Mouse (Mus musculus) cerebellum, adult 11-12 months (tissue): ENCODE data around the gene Dcst1.

Experiments used
- DNase-seq: peaks from one replicate; pipeline ENCODE4 v3.0.0; 2022

Dcst1 gene

DNA sequence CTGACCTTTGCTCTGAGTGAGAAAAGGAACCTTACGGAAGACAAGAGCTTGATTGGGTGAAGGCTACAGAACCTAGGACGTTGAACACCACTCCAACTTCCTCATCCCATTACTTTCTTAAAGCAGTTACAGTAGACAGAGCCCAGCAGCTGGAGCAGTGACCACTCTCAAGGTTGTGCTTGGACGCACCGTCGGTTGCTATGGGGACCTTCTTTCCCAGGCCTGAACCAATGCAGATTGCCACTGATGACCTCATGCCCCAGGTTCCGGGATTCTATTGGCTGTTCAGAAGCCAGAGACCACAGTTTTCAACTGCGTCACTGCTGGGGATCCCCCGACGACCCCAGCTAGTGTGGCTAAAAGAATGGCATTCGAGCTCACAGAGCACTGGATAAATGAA, 34.1 kb downstream of the Dcst1 start:
- DNase-seq = no peak

GRCm38 (mm10) chr3:89330346-89330745, 34.7 kb downstream of the Dcst1 start:
- no peak for DNase-seq

- DNase-seq = no peak
These were observed 36.4 kb downstream of the Dcst1 start for GRCm38 (mm10) chr3:89328623-89329022.

DNA sequence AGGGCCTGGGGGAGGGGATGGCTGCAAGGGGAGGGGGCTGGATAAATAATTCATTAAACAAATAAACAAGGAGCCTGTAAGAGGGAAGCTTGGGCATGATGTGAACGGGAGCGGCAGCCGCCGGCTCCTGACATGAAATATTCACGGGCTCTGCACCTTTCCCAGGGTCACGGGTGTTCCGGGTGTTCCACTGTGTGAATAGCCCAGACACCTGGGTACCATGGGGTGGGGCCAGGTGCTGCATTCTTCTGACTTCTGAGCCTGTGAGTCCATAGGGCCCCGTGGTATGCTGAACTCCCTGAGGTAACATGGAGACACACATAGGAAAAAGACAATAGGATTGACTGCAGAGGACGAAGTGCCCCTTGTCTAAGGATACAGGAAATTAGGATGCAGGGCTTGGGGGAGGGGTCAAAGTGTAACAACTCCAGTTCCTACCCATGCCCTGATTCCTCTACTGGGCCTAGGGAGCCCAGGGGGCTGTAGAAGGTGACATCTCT, 37.6 kb downstream of the Dcst1 start:
- DNase-seq = no peak

GRCm38 (mm10) chr3:89325882-89326281, 39.2 kb downstream of the Dcst1 start:
- no peak for DNase-seq

GRCm38 (mm10) chr3:89322514-89323165, 42.4 kb downstream of the Dcst1 start, which contains the start of gene Efna3:
Gene Efna3 (minus strand): TSS chr3:89322965.
- no peak for DNase-seq

DNA sequence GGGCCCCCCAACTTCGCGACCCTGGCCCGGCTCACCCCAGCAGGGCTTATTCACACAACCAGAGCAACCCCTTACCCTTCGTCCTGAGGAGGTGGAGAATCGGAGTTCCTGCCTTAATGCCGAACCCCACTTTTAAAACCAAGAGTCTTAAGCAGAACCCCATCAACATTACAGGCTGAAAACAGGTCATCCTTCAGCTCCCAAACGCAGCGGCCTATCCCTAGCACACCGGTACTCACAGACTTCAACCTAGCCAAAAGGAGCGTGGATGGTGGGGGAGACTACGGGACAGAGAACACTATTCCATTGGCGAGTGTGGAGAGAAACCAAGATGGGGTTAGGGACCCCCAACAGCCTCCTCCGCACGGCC, 42.9 kb downstream of the Dcst1 start:
- no peak for DNase-seq

GRCm38 (mm10) chr3:89321183-89322130, 43.6 kb downstream of the Dcst1 start:
- no peak for DNase-seq

DNA sequence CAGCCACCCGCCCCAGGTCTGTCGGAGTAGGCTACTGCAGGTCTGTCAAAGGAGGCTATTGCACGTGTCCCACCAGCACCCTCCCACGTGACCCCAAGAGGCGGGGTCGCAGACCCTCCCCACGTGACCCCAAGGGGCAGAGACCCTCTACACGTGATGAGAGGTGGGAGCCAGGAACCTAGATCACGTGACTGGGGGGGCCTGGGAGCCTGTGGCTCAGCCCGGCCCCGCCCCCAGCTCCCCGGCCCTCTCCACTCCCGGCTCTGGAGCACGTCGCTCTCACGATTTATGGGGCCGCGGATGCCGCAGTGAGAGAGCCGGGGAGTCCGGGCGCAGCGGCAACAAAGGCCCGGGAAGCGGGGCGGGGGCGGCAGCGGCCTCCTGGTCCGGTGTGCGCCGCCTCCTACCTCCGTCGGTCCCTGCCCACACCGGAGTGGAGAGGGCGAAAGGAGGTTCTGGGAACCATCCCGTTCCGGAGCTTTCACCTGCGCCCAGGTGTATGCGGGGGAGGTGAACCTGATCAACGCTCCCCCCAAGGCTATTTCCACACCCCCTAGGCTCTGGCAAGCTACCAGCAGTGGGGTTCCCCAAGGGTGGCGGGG, 44.4 kb downstream of the Dcst1 start:
- DNase-seq = no peak

DNA sequence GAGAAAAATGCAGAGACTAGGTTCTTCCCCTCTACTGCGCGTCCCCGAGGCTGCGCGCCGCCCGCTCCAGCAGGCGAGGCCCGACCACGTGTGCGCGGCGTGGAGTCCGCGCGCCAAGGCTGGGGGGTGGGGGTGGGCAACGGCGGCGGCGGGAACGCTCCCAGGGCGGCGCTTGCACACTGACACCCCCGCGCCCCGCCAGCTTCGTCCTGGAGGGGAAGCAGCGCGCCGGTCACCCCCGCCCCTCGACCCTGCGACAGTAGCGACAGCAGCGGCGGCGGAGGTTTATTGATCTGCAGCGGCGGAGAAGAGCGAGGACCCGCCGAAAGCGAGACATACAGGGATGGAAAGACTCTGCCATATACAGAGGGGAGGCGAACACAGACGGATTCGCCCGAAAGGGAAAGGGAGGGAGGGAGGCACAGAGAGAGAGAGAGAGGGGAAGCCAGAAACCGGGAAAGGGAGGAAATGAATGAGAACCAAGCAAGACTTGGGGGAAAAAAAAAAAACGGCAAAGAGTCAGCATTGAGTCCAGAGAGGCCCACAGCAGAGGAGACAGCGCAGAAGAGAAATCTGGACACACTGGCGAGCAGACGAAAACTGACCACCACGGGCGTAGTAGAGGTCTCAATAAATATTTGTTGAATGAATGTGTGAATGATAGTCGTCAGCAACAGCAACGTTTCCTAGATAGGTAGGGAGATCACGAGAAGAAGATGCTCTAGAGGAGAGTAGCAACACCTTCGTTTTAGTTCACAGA, 45.3 kb downstream of the Dcst1 start:
- DNase-seq = no peak

- DNase-seq = no peak
These were observed 46.0 kb downstream of the Dcst1 start for GRCm38 (mm10) chr3:89318971-89319590.

DNA sequence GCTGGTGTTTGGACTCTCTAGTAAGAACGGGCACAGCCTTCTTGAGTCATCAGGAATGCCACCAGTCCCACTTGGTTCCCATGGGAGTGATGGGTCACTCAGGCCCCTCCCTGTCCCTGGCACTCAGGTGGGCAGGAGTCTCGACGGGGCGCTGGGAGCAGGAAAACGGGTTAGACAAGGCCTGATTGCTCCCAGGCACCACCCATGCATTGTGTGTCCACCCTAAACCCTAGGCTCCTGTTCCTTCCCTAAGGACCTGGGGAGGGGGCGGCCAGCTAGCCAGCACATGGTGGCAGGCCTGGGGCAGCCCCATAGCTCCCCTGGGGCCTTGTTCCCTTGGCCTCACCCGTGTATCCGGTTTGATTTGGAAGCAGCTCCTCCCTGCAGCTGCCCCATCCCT, 46.7 kb downstream of the Dcst1 start:
- no peak for DNase-seq

DNA sequence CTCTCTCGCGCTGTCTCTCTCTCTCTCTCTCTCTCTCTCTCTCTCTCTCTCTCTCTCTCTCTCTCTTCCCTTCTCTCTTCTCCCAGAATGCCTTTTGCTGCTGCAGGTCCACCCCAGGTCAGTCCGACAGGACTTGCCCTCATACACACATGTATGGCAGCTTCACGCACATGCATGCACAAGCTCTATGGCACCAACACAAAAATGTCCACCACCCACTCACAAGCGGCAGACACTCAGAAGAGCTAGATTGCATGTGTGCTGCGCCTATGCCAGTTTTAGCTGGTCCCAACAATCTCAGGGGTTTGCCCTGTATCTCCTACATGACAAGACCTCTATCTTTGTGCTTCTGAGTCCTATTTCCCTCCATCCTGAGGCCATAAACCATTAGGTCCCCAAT, 47.8 kb downstream of the Dcst1 start:
- no peak for DNase-seq

GRCm38 (mm10) chr3:89316833-89317232, 48.2 kb downstream of the Dcst1 start:
- peak; percentile 78 for DNase-seq

GRCm38 (mm10) chr3:89315930-89316831, 48.9 kb downstream of the Dcst1 start:
- peak; percentile 35 for DNase-seq

DNA sequence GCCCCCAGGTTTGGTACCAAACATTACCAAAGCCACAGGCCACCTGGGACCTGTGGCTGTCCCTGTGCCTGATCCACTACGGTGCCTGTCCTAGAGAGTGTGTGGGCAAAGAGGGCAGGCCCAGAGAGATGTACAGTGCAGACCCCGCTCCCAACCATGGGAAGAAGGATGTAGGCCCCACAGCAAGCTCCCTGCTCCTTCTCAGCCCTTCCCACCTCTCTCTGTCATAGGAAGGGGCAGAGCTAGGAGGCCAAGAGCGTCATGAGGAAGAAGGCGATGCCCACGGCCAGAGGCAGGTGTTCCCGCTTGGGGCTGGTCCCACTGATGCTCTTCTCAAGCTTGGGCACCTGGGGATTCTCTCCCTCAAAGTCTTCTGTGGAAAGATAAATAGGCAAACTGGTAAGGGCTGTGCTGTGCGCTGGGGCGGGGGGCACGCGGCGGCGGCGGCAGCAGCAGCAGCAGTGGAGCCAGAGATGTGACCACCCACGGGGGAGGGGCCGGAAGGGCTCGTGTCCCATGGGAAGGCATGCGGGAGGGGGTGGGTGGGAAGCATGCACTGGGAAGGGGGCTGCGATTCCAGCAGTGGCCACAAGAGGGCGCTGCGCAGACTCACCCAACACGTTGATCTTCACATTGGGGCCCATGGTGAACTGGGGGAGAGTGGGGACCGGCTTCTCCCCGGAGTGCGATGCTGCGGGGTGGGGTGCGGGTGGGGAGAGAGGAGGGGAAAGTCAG, 49.7 kb downstream of the Dcst1 start:
- peak; percentile 52 for DNase-seq

- DNase-seq = peak; percentile 22
These were observed 50.3 kb downstream of the Dcst1 start for GRCm38 (mm10) chr3:89314791-89315190.

- no peak for DNase-seq
These were observed 50.7 kb downstream of the Dcst1 start for GRCm38 (mm10) chr3:89314340-89314739.

DNA sequence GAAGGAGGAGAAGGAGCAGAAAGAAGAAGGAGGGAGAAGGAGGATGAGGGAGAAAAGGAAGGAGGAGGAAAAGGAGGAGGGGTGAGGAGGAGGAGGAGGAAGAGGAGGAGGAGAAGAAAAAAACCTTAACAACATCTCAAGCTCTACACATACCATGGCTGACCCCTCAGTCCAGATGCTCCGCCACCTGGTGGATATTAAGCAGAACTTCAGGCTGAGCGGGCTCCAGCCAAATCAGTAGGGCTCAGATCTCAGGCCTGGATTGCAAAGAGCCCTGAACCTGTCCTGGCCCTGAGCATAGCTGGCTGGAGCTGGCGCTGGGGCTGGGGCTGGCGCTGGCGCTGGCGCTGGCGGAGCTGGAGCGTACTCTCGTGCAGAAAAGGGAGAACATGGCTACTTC, 57.0 kb downstream of the Dcst1 start:
- peak; percentile 47 for DNase-seq

GRCm38 (mm10) chr3:89305551-89306325, 59.3 kb downstream of the Dcst1 start:
- no peak for DNase-seq
